Mouse (Mus musculus): ENCODE data around the gene Sf1.

Sf1 gene

GRCm38 (mm10) chr19:6363411-6364240 lies at the start of gene Sf1:
Sf1 (plus strand) TSS chr19:6363690.
- DNase-seq, result peak; percentile 100

- no peak for DNase-seq
Observed at GRCm38 (mm10) chr19:6313796-6314195, 49.7 kb upstream of the Sf1 start.

GRCm38 (mm10) chr19:6314513-6314912 lies 49.0 kb upstream of the Sf1 start:
- no peak for DNase-seq

GRCm38 (mm10) chr19:6315573-6315972 lies 47.9 kb upstream of the Sf1 start:
- no peak for DNase-seq

GRCm38 (mm10) chr19:6318145-6318544 lies 45.3 kb upstream of the Sf1 start:
- no peak for DNase-seq

- no peak for DNase-seq
Observed at GRCm38 (mm10) chr19:6321358-6321757, 42.1 kb upstream of the Sf1 start.

GRCm38 (mm10) chr19:6321786-6322621 lies 41.5 kb upstream of the Sf1 start:
- no peak for DNase-seq

GRCm38 (mm10) chr19:6324751-6325150 lies 38.7 kb upstream of the Sf1 start:
- no peak for DNase-seq

- DNase-seq, result no peak
Observed at GRCm38 (mm10) chr19:6331178-6331577, 32.3 kb upstream of the Sf1 start.

- DNase-seq, result peak in 1 of 2 experiments; percentile 47
Observed at GRCm38 (mm10) chr19:6331719-6332516, 31.6 kb upstream of the Sf1 start.

GRCm38 (mm10) chr19:6333761-6334595 lies 29.5 kb upstream of the Sf1 start:
- peak in 1 of 2 experiments; percentile 20 for DNase-seq

- peak; percentile 86 to 89 for DNase-seq
Observed at GRCm38 (mm10) chr19:6334673-6335457, 28.6 kb upstream of the Sf1 start, which contains the start of gene Men1. Men1 (plus strand) TSS chr19:6334979.

GRCm38 (mm10) chr19:6335458-6335827 lies 28.0 kb upstream of the Sf1 start:
- peak in 1 of 2 experiments; percentile 38 for DNase-seq

- no peak for DNase-seq
Observed at GRCm38 (mm10) chr19:6336920-6337319, 26.6 kb upstream of the Sf1 start.

- DNase-seq, result no peak
Observed at GRCm38 (mm10) chr19:6338171-6338570, 25.3 kb upstream of the Sf1 start.

- DNase-seq, result no peak
Observed at GRCm38 (mm10) chr19:6338716-6339115, 24.8 kb upstream of the Sf1 start.

- DNase-seq, result peak in 1 of 2 experiments; percentile 28
Observed at GRCm38 (mm10) chr19:6339191-6339590, 24.3 kb upstream of the Sf1 start.

- peak; percentile 55 to 72 for DNase-seq
Observed at GRCm38 (mm10) chr19:6339890-6340504, 23.5 kb upstream of the Sf1 start.

- peak; percentile 77 to 83 for DNase-seq
Observed at GRCm38 (mm10) chr19:6340524-6341452, 22.7 kb upstream of the Sf1 start, which contains the start of gene Map4k2. Map4k2 (plus strand) TSS chr19:6341135.

Measured in thymus, adult 18-20 months (tissue).